Mouse (Mus musculus) gastrocnemius, postnatal 25 days (tissue): ENCODE data around the gene Satb2. TPM values are rescaled to one million over a fixed set of nuclear protein-coding genes. Genes with fewer than 3 reads are reported as not detected.

Source experiments
- DNase-seq: peaks from one replicate; pipeline ENCODE4 v3.0.0; 2022
- total RNA-seq, 2 experiments: library from RNA; stranded (reverse); gene quantifications; 1 replicate in 1 of 2; 2 replicates in 1 of 2; pipeline ENCODE4 v1.2.3; 2021

Satb2 gene
- total RNA-seq, 2 experiments from 2014 or later = 0.27 to 0.38 TPM

DNA sequence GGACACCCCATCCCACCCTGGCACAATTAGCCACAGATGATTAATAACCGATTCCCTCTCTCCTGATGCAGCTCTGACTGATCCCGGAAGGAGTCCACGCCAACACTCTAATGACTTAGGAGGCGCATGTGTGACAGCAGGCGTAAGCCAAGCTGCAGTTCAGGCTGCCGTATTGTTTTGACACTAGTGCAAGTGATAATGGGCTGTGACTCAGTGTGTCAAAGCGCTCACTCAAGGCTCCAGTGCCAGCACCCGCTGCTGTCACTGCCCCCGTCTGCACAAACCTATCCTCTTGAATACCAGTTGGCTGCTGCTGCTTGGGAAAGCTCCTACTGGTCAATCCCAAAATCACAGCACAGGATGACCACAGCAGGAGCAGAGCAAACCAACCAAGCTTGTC, 49.7 kb downstream of the Satb2 start:
- DNase-seq = no peak

DNA sequence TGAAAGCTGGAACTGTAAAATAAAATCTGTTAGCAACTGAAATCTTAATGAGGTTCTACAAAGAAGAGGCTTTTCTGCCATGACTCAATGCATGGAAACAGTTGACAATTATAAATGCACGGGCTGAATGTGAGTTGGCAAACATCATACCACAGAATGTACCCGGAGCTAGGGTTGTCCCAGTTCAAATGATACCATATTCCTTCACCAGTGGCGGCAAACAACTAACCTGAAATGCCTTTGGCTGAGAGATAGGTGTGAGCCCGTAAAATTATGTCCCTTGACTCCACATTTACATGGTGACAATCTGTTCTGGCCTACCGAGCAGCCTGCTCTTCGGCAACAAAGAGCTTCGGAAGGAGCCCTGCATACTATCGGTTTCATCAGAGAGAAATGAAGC, 58.0 kb downstream of the Satb2 start:
- DNase-seq = no peak

- no peak for DNase-seq
Observed at GRCm38 (mm10) chr1:56914279-56914678, 64.2 kb downstream of the Satb2 start.

- DNase-seq = no peak
Observed at GRCm38 (mm10) chr1:56900706-56901287, 77.7 kb downstream of the Satb2 start.

DNA sequence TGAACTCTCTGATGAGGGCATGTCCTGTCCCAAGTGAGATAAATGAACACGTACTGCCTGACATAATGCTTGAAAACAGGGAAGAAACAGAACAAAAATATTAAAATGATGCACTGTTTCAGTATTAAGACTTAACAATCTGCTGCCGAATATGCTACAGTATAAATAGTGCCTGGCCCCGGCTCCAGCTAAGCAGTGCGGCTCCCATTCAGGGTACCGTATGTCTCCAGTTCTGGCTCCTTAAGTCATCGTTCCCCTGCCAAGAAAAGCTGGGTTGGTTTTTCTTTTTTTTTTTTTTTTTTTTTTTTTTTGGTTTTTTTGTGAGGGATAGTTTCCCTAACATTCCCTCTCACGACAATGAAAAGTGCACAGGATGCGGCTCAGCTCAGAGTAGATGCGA, 78.3 kb downstream of the Satb2 start:
- DNase-seq = no peak

- DNase-seq = no peak
Observed at GRCm38 (mm10) chr1:56898606-56899396, 79.6 kb downstream of the Satb2 start.

GRCm38 (mm10) chr1:56897492-56898180, 80.8 kb downstream of the Satb2 start:
- no peak for DNase-seq

- no peak for DNase-seq
Observed at GRCm38 (mm10) chr1:56896670-56897069, 81.8 kb downstream of the Satb2 start.

DNA sequence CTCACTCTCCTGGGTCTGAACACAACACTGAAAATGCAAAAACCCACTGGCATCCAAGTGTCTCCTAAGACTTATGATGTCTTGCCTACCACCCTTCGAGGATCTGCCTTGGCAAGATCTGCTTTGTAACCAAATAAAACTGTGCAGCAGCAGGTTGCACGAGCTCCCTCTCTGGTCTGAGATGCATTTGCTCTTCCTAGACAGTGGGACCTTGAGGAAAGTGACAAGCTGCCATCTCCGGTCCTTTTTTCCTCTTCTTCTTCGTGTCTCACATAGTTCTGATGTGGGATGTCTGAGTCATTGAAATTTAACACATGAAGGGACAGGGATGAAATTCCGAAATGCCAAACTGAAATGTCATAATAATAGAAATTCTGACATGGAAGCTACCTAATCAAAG, 85.7 kb downstream of the Satb2 start:
- DNase-seq = no peak

- DNase-seq = no peak
Observed at GRCm38 (mm10) chr1:56888939-56889338, 89.5 kb downstream of the Satb2 start.

- no peak for DNase-seq
Observed at GRCm38 (mm10) chr1:56887524-56887923, 90.9 kb downstream of the Satb2 start.

DNA sequence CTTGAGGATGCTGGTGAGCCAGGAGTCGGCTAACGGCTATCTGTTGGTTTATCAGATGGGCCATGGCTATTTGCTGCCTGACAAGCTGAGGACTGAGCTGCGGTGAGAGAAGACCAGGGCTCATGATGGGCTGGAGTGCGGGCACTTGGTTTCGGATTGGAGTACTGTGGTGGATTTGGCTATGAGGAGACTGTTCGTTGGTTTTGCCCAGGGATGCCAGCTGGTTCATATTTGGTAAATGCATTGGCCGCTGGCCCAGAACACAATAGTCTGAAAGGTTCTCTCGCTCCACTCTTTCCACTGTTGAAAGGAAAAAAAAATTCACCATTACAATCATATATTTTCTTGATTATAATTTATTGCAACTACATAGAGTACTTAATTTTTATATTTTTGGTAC, 107.0 kb downstream of the Satb2 start:
- no peak for DNase-seq

DNA sequence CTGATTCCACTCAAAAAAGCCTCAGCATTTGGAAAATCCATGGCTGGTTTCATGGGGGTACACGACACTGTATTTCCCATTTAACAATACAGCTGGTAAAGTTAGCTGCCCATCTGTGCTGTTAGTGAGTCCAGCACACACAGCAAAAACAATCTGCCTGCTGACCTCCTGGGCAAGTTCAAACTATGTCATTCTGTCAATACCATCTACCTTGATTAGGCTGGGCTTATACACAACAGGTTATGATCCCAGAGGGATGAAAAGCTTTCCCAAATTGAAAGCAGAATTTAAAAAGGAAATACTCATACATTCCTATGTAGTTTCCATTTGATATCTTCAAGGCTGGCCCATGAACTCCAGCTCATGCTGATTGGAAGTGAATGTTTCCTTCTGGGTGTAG, 113.2 kb downstream of the Satb2 start:
- DNase-seq = no peak

GRCm38 (mm10) chr1:56862799-56863198, 115.7 kb downstream of the Satb2 start:
- no peak for DNase-seq

GRCm38 (mm10) chr1:56857202-56857601, 121.2 kb downstream of the Satb2 start:
- DNase-seq = no peak

DNA sequence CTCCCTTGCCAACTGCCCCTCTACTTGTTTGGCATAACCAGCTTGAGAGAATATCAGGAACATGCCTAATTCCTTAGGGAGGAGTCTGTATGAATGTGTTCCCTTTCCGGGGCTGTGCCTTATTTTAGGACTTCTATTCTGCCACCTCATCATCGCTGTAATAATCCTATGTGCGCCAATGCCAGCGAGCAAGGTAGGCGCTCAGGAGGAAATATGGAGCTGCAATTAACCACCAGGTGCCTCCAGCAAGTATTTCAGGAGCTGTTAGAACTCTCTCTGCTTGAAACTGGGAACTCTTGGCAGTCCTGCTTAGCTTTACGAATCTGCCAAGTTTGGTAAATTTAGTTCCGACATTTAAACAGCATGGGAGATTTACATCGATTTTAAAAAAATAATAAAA, 128.0 kb downstream of the Satb2 start:
- DNase-seq = no peak

DNA sequence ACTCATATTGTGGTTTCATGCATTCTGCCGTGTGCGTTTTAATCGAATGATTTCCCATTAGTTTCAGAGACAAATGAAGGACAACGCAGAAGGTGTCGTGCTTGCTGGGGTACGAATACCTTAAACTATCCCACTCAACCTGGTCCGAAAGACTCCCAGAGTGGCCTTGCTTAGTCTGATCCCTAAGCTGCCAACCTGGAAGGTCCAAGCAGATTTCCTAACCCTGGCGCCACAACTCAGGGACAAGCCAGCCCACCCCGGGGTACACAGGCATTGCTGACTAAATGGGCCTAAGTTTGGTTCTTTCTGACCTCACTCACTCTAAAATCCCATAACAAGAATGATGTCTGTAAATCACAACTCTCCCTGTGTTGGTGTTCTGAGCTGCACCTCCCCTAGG, 132.1 kb downstream of the Satb2 start:
- DNase-seq = no peak

DNA sequence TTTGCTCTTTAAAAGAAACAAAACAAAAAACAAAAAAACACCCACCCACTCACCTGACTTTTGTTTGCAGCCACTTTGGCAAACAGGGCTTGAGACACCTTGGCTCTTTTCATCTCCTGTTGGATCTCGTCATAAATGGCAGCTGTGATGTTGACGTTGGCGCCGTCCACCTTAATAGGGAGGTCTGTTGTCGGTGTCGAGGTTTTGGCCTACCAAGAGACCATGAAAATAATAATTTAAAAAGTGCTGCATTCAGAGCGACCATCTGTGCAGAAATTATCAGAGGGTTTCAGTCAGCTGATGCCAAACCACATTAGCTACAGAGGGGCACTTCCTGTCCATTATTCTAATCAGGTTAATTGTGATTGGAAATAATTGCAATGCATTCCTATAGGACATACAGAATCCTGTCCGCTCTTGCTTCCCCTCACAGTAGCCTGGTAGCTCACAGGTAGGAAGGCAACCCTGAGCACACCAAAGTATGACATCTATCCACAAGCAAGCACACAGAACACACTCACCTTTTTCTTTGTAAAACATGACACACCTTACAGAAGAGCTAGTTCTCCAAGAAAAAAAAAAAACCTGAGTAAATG, 132.8 kb downstream of the Satb2 start:
- no peak for DNase-seq

DNA sequence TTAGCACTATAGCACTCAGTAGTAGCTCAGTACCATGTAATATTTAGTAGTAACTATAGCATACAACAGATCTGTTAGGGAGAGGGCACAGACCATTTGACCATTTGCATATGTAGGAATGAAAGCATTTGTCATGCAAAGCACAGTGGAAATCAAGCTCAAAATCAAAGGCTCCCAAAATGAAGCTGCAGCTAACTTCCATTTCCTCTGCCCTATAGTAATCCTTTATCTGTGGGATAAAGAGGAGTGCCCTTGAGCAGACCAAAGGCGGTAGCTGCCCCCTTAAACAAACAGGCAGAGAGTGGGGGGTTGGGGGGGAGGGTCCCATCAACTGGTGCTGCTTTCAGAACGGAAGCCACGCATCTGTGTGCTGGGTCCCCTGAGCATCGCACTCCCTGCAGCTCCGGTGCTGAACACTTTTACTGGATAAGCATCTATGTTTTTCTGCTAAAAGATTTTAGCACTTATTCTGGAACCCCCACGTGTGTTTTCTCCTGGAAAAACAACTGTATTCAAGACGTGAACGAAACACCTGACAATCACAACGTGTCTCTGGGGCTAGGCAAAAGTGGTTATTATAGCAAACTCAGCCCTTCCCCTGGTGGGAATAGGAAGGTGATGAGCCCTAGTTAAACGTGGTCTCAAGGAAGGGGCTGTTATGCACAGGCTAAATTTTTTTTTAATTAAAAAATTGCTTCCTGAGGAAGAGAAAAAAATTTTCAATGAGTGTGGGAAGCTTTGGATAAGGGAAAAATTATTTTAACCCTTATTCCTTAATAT, 133.7 kb downstream of the Satb2 start:
- no peak for DNase-seq

- DNase-seq = no peak
Observed at GRCm38 (mm10) chr1:56838901-56839300, 139.5 kb downstream of the Satb2 start.

- DNase-seq = no peak
Observed at GRCm38 (mm10) chr1:56833984-56834900, 144.2 kb downstream of the Satb2 start.
